Mouse (Mus musculus): Measurements from ENCODE around the gene H1fnt.

H1fnt gene

DNA sequence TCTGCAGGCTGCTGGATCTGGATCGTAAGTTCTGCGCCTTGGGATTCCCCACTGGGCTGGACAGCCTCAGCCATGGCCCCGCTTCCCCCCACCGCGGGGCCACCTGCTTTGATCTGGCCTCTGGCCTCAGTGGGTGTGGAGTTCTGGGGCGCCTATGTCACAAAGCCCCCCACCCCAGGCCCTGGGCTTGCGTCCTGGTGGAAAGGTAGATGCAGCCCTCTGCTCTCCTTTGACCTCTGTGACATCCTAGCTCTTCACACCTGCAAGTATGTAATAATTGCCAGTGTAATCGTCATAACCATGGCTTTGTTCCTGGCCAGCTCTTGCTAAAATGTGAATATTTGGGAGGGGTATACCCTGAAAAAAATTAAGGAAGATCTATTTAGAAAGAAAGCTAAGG is at the start of gene H1fnt:
H1fnt (minus strand) TSS at position 101 of the 400 bp plus-strand sequence.
- DNase-seq = no peak

DNA sequence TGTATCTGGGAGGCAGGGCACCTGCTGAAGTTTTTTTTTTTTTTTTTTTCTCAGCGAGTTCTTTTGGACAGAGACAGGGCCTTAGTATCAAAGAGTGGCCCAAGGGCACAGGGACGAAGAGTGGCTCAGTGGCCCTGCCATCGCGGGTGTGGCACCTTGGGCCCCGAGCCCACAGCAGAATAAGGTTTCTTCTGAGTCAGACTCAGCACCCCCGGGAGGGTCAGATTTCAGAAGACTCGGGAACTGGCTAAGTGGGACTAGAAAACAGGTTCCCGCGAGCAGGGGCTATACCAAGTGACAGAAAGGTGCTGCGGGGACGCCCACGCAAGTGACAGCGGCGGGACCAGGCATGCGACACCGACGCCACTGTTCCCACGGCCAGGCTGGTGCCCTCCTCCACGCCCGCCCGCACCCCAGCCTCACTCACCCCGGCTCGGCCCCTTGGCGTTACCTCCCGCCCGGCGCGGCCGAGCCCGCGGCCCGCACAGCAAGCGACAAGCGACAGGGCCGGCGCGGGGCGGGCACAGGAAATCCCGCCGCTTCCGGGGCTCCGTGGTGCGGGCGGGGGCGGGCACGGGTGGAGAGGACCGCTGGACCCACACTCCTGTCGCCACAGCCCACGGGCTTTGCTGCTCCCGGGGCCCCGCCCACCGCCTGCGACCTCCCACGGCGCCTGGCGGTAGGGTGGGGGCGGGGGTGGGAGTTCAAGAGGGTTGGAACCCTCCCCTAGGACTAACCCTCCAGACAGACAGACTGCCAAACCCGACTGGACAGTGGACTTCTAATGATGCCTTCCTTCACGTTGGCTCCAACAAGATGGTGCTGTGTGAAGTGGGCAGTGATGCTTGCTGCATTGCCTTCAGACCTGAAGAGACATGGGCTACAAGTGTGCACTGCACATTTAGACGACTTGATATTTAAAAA is 38.8 kb upstream of the H1fnt start, which contains the start of gene Zfp641:
Zfp641 (minus strand) TSS at position 534 of the 924 bp plus-strand sequence.
- DNase-seq = peak; percentile 45 to 73

DNA sequence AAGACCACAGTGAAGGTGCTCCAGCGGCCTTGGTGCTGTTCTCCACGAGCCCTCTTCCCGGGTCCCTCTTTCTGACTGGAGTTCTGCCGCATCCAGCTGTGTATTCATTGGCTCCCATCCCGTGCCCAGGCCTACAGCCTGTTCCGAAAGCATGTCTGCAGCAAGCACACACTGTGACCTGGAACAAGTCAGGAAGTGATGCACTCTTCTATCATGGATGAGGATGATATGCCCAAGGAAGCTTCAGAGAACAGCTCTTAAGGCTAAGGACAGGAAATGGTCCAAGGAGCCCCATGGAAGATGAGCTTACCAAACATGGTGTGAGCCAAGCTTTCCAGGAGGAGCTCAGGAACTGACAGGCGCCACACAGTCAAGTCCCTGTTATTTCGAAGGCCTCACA is 36.6 kb upstream of the H1fnt start:
- no peak for DNase-seq

DNA sequence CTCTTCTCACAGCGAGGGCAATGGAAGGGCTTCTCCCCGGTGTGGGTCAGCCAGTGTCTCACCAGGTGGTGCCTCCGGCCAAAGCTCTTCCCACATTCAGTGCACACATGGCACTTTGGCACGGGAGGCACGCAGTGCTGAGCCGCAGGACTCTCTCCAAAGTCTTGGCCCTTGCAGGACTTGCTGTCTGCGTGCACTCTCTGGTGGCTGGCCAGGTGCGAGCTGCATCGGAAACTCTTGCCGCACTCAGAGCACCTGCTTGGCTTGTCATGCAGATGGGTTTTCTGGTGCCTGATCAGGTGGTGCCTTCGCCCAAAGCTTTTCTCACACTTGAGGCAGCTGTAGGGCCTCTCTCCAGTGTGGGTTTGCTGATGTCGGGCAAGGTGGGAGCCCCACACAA is 31.5 kb upstream of the H1fnt start:
- peak; percentile 7 to 36 for DNase-seq

DNA sequence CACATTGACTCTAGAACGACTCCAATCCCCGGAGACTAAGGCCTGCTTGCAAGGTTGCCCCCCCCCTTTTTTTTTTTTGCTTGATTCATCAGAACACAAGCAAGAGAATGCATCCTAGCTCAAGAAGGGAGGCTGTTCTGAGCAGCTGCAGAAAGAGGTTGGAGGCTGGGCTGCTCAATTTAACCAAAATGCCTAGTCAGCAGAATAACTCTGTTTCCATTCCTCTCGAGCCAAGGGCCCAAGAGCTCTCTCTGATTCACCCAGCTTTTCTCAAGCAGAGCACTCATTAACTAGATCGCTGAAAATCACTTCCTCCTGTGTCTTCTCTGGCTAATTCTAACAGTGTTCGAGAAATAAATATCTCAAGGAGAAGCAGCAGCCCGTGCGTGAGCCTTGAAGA is 29.3 kb upstream of the H1fnt start:
- DNase-seq = peak; percentile 27 to 57

DNA sequence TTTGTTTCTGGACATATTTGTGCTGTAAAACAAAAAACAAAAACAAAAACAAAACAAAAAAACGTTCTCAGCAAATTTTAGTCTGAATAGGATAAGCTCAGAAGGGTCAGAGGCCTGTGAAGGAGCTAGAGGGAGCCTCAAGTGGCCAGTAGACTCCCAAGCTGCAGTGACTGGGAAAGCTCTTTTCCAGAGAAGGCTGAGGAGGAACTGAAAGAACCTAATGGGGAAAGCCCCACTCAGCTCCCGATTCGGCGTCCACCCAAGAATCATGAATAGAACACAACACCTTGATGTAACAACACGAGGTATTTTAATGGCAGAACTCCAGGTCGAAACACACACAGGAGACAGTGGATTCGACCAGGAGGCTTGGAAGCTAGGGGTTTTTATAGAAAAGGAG is 683 bp upstream of the H1fnt start:
- no peak for DNase-seq

DNA sequence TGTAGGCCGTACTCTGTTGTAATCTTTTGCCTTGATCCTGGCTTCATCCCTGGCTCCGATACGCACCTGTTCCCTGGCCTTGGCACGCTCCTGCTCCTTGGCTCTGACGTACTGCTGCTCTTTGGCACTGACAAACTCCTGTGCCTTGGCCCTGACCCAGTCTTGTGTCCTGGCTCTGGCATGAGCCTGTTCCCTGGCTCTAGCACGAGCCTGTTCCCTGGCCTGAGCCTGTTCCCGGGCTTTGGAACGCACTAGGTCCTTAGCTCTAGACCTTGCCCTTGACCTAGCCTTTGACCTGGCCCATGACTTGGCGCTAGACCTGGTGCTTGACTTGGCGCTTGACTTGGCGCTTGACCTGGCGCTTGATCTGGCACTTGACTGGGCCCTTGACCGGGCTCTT is 822 bp downstream of the H1fnt start:
- peak; percentile 62 to 86 for DNase-seq

DNA sequence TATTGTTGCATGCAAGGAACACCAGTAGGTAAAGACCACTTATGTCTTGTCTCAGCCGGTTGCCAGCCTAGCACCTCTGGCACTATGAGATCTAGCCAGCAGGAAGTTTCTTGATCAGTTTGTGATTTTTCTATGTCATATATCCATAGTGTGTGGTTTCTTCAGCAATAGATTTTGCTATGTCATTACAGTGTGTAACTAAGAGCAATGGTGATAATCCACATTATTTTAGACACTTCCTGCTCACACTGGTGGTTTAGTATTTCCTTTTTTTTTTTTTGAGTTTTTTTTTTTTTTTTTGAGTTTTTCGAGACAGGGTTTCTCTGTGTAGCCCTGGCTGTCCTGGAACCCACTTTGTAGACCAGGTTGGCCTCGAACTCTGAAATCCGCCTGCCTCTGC is 21.7 kb downstream of the H1fnt start:
- no peak for DNase-seq

DNA sequence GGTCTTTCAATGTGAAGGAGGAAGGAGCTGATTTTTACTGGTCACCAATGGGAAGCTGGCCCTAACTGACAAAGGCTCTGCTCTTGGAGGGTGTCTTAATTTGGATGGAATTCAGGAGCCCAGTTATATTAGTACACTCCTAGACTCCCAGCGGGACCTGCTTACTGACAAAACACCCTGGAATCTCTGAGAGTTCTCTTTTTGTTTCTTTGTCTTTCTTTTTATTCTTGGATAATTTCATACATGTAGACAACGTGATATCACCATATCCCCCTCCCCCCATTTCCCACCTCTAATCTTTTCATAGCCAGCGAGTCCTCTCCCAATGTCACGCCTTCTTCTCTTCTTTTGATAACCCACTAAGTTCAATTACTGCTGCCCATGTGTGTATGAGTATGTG is 22.7 kb downstream of the H1fnt start, which contains the start of gene Olfr286:
Olfr286 (minus strand) TSS at position 101 of the 400 bp plus-strand sequence.
- no peak for DNase-seq

DNA sequence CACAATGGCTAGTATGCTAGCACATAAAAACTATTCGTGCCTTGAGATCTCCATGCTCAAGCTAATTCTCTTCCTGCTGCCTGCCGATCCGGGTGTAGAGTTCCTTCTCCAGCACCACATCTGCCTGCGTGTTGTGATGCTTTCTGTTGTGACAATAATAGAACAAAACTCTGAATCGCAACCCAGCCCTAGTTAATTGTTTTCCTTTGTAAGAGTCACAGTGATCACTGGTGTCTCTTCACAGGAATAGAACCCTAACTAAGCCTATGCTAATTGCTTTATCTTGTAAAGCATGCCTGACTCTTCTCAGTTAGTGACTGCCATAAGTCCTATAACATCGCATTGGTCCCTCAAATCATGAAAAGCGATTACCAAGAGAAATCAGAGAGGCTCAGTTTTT is 31.0 kb downstream of the H1fnt start:
- no peak for DNase-seq

DNA sequence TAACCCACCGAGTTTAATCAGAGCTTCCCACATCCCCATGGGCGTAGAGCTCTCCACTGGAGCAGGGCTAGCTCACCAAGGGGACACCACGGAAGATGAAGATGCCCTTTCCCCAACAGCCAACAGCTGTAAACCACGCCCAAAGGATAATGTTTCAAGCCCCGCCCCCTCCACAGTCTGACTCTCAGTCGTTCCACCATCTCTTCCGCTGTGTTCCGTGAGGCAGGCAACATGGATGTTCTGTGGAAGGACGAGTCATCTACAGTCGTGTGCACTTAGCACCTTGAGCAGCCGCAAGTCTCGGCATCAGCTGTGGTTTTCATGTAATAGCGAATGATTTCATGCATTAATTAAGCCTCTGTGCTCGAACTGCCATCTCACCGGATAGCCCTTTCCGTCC is 31.5 kb downstream of the H1fnt start:
- DNase-seq = no peak

DNA sequence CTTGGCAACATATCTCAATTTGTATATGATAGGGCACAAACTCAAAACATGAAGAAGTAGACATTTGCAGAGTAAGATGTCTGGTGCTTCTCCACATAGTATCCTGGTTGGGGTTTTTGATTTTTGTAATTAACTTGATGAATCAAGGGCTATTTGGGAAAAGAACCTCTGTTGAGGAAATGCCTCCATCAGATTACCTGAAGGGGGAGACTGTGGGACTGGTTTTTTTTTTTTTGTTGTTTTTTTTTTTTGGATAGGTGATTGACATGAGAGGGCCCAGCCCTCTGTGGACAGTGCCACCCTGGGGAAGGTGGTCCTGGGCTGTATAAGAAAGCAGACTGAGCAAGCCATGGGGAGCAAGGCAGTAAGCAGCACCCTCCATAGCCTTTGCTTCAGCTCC is 34.7 kb downstream of the H1fnt start:
- DNase-seq = no peak

DNA sequence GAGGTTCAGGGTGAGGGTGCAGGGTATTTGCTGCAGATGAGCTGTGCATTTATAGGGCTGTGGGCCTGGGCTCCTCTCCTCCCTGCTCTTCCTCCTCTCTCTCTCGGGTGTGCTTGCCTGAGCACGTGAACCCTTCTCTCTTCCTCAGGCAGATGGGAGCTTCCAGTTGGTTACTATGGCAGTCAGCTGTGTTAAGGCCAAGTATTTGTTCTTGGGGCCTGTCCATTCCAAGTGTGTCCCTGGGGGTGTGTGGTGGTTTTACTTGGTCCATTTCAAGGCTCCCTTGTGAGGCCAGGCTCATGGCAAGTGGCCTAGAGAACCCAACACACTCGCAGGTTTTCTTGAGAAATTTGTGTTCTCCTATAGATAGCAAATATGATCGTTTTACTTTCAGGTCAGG is 36.2 kb downstream of the H1fnt start, which contains the start of the genes Gm44579 and Olfr287:
Gm44579 (minus strand) TSS at position 101 of the 400 bp plus-strand sequence.
Olfr287 (minus strand) TSS at position 180 of the 400 bp plus-strand sequence.
- no peak for DNase-seq

DNA sequence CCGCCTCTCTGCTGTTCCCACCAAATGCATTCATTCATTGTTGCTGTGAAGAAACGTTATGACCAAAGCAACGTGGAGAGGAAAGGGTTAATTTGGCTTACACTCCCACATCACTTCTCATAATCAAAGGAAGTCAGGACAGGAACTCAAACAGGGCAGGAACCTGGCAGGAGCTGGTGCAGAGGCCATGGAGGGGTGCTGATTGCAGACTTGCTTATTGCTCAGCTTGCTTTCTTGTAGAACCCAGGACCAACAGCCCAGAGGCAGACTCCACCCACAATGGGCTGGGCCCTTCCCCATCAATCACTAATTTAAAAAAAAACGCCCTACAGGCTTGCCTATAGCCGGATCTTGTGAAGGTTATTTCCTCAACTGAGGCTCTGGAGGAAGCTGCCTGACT is 43.0 kb downstream of the H1fnt start:
- DNase-seq = no peak

DNA sequence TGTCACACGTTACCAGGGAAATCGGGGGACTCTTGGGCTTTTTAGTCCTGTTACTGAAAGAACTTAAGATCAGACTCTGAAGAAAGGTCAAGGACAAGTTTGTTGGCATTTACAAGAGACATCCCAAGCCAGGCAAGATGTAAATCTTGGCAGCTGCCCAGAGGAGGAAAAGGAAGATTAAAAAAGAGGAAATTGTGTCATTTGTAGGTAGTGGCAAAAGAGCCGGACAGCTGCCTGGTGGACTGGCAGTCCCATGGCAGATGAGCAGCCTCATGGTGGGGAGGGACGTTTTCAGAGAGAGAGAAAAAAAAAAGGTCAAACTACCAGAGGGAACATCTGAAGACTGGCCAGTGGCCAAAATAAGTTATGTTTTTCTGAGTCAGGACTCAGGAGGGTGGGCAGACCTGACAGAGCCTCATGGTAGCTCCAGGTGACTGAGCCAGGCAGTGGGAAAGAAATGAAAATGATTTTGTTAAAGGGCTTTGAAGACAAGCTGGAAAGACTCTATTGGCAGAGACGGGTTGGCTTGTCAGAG is 43.7 kb downstream of the H1fnt start:
- DNase-seq = peak; percentile 18 to 51

DNA sequence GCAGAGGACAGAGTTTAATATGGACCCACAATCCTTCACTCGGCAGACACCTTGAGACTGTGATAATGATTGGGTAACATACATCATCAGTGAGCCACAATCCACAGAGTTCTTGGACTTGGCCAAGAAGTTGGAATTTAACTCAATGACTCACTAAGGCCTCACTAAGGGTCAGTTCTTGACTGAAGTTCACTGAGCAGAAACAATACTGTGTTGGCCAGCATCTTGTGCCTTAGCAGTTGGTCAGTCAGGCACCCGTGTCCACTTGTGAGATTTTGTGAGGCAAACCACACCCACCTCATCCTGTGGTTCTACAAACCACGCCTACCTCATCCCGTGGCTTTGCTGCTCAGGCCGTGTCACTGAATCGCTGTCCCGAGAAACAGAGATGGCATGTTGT is 47.4 kb downstream of the H1fnt start:
- DNase-seq = peak; percentile 50 to 80

Data from kidney, postnatal 25 days (tissue).